Mouse (Mus musculus) urinary bladder, adult 2 months (tissue): ENCODE data around the gene Adgrg4. TPM values are rescaled to one million over a fixed set of nuclear protein-coding genes. Genes with fewer than 3 reads are reported as not detected.

Source experiments
- DNase-seq: peaks from one replicate; pipeline ENCODE4 v3.0.0; 2022; ENCODE audit warnings: low spot score
- polyA plus RNA-seq: library from polyadenylated mRNA; depleted of rRNA; stranded (reverse); fragments of >200 nt; gene quantifications from 2 replicates; pipeline ENCODE4 v1.2.3, GENCODE M21; 2012; rRNA removed

Adgrg4 gene
- polyA plus RNA-seq, result not detected in 2 replicates

DNA sequence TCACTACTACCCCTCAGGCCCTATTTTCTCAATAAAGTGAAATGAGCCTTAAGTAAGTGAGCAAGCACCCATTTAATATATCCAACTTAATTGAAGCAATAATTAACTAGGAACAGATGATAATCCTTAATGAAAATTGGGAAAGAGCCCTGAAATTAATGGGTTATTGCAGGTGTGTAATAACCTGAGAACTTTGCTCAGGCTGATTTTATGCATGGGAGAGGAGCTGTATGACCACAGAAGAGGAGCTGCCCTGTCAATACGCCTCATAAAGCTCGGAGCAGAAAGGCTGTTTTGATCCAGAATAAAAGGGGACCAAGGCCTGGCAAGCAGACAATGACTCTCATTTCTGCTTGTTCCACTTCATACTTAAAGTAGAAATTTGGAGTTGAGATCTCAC, at the start of gene Adgrg4:
Gene Adgrg4, plus strand, starts transcription at position 301 of the 400 bp plus-strand sequence.
- DNase-seq, result no peak

DNA sequence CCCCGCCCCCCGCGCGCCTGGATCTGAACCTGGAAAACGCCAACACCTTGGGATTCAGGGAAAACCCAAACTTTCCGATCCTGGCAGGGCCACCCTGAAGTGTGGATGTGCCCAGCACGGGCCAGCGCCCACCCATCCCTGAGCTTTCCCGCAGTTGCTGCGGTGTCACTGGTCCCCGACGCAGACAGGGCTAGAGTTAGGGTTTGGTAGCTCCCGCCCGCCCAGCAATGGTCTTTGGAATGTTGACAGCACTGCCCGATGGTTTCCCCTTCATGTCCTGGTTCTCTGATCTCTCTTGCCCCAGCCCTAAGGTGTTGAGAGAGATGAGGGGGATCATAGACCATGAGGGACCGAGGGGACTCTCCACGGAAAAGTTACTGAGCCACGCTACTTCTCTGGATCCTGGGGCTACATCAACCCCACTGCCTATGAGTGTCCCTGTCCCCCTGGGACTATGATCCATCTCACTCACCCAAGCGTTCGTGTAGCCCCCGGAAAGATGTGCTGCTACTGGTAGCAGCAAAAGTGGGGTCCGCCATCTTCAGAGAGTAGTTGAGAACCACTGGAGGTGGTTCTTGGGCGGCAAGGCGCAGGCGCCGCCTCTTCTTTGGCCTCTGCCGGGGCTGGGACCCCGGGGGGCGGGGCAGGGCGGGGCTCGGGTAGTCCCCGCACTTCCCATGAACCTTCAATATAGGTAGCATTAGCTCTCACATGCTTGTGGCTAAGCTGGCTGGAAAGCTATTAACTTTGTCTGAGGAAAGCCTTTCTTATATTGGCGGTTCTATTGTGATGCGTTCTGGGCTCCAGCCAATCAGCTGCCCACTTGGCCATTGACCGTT, 48.0 kb upstream of the Adgrg4 start, which contains the start of gene Map7d3:
Gene Map7d3, minus strand, starts transcription at position 562 of the 839 bp plus-strand sequence.
- no peak for DNase-seq

DNA sequence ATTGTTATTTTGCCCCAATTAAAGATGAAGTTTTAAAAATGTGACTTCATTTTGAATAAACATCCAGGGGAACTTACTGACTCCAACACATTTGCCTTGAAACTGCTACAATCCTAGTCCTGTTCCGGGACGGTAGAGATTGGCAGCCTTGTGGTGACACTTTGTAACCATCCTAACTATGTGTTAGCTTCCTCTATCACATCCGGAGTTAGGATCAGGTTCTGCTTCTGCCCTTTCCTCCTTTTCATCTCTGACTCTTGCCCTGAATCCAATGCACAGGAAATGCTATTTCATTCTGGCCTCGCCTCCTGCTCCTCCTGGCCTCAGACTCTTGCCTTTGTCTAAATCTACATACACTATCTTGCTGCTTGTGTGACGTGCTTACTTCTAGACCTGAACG, 42.5 kb upstream of the Adgrg4 start:
- no peak for DNase-seq

DNA sequence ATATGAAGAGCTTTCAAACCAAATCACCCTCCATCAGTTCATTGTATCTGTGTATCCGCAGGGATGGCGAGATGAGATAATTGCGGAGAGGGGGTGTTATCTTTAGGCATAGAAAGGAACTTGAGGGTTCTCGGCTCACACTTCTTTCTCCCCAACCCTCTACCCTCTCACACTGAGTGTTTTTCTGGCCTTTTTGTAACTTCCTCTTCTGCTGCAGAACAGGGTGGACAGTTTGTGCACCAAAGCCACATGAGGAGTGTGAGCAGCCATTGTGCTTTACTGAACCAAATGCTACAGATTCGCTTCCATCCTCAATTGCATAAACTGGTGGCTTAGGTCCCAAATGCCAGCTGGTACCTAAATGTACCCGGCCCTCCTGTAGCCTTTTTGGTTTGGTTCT, 34.1 kb upstream of the Adgrg4 start:
- no peak for DNase-seq

DNA sequence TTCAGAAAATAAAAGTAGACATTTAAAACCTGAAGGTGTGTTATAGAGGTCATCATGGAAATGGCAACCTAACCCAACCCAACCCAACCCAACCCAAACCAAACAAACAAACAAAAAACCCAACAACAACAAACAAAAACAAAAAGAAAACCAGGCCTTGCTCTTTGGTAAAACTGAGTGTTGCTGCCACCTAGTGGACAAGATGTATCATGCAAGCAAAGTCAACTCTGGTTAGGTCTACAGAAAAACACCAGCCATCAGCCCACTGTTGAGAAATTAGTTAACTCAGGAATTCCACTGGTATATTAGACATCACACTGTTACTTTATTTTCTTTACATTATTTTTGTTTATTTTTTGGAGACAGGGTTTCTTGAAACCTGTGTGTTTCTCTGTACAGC, 30.6 kb upstream of the Adgrg4 start:
- no peak for DNase-seq

DNA sequence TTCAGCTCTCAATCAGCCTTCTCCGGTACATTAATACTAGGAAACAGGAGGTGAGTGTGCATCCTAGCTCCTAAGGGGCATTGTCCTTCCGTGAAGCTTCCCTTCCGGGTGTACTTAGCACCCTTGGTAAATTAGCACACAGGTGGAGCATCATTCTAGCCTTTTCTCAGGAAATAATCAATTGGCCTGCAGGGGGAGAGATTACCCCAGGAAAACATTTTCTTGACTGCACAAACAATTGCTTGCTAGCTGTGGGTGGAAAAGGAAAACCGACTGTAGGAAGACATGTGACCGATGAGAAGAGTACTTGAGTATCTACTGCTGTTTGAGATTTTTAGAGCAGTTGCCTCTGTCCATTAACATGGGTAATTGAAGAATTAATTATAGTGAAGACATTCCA, 28.7 kb upstream of the Adgrg4 start:
- no peak for DNase-seq

DNA sequence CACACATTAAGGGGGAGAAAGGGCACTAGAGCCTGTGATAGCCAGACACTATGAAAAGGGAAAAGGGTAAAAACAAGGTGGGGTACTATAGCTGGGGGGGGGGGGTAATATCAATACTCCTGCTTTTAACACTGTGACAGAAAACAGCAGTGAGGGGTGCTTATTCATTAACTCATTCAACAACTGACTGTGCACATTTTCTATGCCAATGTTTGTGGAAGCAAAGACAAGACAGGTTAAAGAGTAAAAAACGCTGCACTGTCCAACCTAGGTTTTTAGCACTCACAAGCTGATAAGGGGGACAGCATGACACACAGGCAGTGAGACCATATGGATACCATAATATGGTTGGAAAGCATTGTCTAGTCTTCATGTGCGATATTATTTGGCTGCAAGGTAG, 142.9 kb downstream of the Adgrg4 start:
- no peak for DNase-seq

DNA sequence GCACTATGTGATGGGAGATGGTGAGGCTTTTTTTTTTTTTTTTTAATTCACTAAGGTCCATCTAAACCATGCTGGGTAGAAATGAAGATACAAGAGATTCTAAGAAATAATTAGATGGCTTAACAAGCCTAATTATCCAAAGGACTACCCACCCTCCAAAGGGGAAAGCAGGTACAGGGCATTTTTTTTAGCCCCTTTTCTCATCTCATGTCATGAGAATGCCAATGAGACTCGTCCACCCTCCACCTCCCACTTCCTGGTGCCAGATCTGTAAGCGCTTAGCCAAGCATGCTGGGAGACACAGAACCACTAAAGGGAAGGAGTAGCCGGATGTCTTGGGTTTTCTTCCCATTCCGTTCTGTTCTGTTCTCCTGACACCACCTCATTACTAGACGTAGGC, 172.8 kb downstream of the Adgrg4 start, which contains the start of gene Brs3:
Gene Brs3, plus strand, starts transcription at position 301 of the 400 bp plus-strand sequence.
- DNase-seq, result no peak

DNA sequence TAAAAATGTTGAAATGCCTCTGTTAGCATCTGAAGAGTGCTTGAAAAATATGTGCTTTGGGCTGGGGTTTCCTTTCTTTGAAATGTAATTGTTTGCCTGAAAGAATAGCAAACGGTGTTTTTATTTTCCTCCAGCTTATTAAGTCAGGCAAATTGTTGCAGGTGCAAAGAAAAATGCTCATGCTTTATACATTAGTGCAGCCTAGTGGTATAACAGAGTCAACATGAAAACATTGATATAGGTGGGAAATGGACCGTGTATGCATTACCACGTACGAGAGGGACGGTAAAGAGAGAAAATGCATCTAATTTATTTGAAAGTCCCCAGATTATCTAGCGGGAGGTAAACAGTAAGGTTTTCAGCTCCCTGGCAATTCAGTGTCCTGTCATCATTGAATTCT, 173.9 kb downstream of the Adgrg4 start:
- no peak for DNase-seq

Other genes with a start within 250 kb of the Adgrg4 start
- gene Fhl1, start 138.4 kb upstream of the Adgrg4 start, polyA plus RNA-seq, result 1,303 and 1,694 TPM in 2 replicates
- 0.37 and 0.55 TPM in 2 replicates for gene Map7d3, start 47.8 kb upstream of the Adgrg4 start, polyA plus RNA-seq
- not detected in 2 replicates for gene Brs3, start 172.9 kb downstream of the Adgrg4 start, polyA plus RNA-seq
- 23.9 and 30.7 TPM in 2 replicates for gene Htatsf1, start 183.4 kb downstream of the Adgrg4 start, polyA plus RNA-seq
- 0.37 TPM in 2 replicates for gene Vgll1, start 217.9 kb downstream of the Adgrg4 start, polyA plus RNA-seq